Mouse (Mus musculus) small intestine, adult 2 months (tissue): Measurements from ENCODE around the gene Nup62. TPM values are rescaled to one million over a fixed set of nuclear protein-coding genes. Genes with fewer than 3 reads are reported as not detected.

Source experiments
- H3K27ac ChIP-seq: fragments of 200-500 bp; 2 replicates; pipeline ENCODE4 v1.5.1; 2012; ENCODE audit warnings: low read depth, low read length, control low read depth, inconsistent platforms; ENCODE audit not compliant: insufficient read depth
- H3K27me3 ChIP-seq: fragments of 200-500 bp; 2 replicates; pipeline ENCODE4 v1.6.1; 2012; ENCODE audit warnings: mild to moderate bottlenecking, moderate library complexity, low read length, inconsistent platforms; ENCODE audit not compliant: control insufficient read depth, insufficient read depth
- H3K36me3 ChIP-seq: fragments of 200-500 bp; 2 replicates; pipeline ENCODE4 v1.6.1; 2012; ENCODE audit warnings: mild to moderate bottlenecking, low read length, control low read depth, inconsistent platforms; ENCODE audit not compliant: control insufficient read depth, insufficient read depth
- H3K4me1 ChIP-seq: fragments of 200-500 bp; 2 replicates; pipeline ENCODE4 v1.6.1; 2012; ENCODE audit warnings: low read length, inconsistent platforms, mixed read lengths; ENCODE audit not compliant: control insufficient read depth, insufficient read depth, insufficient read length
- H3K4me3 ChIP-seq: fragments of 200-500 bp; 2 replicates; pipeline ENCODE4 v1.5.1; 2012; ENCODE audit warnings: low read depth, mild to moderate bottlenecking, control low read depth, inconsistent platforms, low read length, moderate library complexity
- CTCF ChIP-seq: fragments of 200-500 bp; IDR thresholded peaks from 2 replicates; pipeline ENCODE4 v1.5.1; 2012; ENCODE audit warnings: low read depth, mild to moderate bottlenecking, control low read depth, inconsistent platforms, low read length, moderate library complexity, mixed read lengths; ENCODE audit not compliant: insufficient replicate concordance, insufficient read length; ENCODE audit errors: extremely low read depth
- POLR2A ChIP-seq: fragments of 200-500 bp; IDR thresholded peaks from 2 replicates; pipeline ENCODE4 v1.6.1; 2012; ENCODE audit warnings: low read depth, mild to moderate bottlenecking, control low read depth, inconsistent platforms, low read length, moderate library complexity
- WGBS: fragments of 180-500 bp; shearing (Covaris S2); methylation state at CpG from one replicate; pipeline ENCODE4 v1.1.7; 2018; 5-methylcytosine and 5-hydroxymethylcytosine counted together
- polyA plus RNA-seq: library from polyadenylated mRNA; depleted of rRNA; stranded (reverse); fragments of >200 nt; gene quantifications from 2 replicates; pipeline ENCODE4 v1.2.3, GENCODE M21; 2012

Nup62 gene
- polyA plus RNA-seq, 1 experiment: 53.3 TPM

DNA sequence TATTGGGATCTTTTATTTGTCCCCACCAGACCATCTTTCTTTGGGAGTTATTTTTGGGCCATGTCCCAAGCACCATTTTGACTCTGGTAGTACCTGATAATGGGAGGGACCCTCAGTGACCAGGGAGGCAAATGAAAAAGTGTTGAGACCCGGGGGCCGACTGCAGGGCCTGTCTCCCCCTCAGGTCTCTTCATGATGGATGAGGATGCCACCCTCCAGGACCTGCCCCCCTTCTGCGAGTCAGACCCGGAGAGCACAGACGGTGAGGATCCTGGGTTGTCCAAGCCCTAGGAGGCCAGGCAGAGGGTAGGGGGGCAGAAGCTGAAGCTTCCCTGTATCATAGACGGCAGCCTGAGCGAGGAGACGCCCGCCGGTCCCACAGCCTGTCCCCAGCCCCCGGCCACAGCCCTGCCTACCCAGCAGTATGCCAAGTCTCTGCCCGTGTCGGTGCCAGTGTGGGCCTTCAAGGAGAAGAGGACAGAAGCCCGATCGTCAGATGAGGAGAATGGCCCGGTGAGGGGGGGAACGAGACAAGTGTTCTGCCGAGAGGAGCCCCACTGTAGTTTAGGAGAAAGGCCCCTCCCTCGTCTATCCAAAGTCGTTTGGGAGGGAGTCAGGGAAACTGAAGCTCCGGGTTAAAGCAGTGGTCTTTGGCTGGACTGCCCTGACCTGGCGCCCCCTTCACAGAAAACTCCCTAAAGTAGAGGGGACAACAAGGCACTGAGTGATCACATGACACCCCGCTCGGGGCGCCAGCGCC, 37.9 kb downstream of the Nup62 start:
- Histone ChIP-seq H3K4me1 (peaks cover 16% of the 10 kb centered on the region), H3K27me3 (no peaks in the 10 kb centered on the region), H3K27ac (peak overlapping the region; percentile 97), H3K36me3 (no peaks in the 10 kb centered on the region), H3K4me3 (peak overlapping the region; percentile 86)
- TF ChIP-seq POLR2A (no peak), CTCF (no peak)
- WGBS: 12% methylated on average over 26 of the region's 26 CpGs

DNA sequence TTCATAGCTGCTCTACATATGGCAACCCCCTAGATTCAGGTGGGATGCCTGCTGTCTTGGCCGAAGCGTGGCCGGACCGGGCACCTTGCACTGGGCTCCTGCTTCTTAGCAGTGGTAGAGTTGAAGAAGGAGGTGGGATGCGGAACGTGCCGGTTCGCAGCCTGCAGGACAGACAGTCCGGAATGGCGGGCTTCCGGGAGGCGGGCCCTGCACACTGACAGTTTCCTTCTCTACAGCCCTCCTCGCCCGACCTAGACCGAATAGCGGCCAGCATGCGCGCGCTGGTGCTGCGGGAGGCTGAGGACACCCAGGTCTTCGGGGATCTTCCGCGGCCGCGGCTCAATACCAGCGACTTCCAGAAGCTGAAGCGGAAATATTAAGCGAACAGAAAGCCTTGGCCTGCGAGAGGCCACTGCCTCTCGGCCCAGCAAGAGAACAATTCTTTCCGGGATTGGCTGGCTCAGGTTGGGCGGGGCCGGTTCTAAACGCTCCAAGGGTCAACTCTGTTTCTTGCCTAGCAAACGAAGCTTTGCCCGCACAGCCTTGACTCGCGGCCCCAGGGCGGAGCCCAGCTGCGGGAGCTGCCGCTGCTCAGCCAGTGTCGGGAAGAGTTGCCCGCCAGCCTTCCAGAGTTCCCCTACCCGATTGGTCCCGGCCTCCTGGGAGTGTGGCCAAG, 38.6 kb downstream of the Nup62 start:
- Histone ChIP-seq H3K4me1 (peaks cover 16% of the 10 kb centered on the region), H3K36me3 (no peaks in the 10 kb centered on the region), H3K27ac (peak overlapping the region; percentile 97), H3K27me3 (no peaks in the 10 kb centered on the region), H3K4me3 (peak overlapping the region; percentile 86)
- 0 out of 2 replicates have a peak, but pooled peaks have one; percentile 3 for TF ChIP-seq CTCF
- TF ChIP-seq POLR2A: peak; percentile 89
- WGBS: under 1% methylated on average over 45 of the region's 45 CpGs

DNA sequence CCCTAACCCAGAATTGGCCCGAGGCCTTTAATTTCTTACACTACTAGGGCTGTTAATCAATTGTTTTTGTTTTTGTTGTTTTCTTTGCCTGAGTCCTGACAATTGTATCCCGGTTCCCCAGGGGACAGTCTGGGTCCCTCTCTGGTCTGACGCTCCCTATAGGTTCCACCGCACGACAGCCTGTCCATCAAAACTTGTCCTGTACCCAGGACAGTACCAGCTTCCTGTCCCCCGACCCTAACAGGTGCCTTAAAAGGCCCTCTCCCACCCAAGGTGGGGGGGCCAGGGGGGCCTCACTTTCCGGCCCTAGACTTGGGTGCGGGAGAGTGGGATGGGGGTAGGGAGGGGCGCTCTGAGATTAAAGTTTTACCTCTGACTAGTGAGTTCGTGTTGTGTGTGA, 39.1 kb downstream of the Nup62 start:
- Histone ChIP-seq H3K4me1 (peaks cover 16% of the 10 kb centered on the region), H3K4me3 (peak overlapping the region; percentile 86), H3K27me3 (no peaks in the 10 kb centered on the region), H3K27ac (peak overlapping the region; percentile 97), H3K36me3 (no peaks in the 10 kb centered on the region)
- WGBS: 13% methylated on average over 10 of the region's 10 CpGs
- no peak for TF ChIP-seq POLR2A
- TF ChIP-seq CTCF: no peak

DNA sequence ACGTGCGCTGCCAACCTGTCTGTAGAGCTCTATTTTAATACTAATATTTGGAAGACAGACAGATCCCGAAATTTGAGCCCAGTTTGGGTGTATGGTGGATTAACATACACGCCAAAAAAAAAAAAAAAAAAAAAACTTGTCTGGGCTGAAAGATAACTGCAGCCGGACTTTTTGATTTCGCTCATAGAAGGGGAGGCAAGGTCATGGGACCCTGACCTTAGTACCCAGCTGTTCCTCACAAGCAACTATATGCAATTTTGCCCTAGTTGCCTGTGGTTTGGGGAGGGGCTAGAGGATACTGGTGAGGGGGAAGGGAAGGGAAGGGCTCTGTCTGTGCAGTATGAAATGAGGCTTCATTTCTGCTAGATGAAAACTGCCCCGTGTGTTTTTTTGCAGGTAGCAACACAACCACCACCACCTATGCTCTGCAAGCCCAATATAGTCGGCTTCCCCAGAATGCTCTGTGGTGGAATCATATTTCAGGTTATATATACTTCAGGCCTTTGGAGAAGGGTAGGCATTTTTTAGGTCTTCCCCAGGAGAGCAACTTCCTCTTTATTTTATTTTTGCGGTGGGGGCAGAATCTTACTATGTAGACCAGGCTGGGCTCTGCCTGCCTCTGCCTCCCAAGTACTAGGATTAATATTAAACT, 40.5 kb downstream of the Nup62 start:
- H3K4me1 ChIP-seq: peaks cover 11% of the 10 kb centered on the region

DNA sequence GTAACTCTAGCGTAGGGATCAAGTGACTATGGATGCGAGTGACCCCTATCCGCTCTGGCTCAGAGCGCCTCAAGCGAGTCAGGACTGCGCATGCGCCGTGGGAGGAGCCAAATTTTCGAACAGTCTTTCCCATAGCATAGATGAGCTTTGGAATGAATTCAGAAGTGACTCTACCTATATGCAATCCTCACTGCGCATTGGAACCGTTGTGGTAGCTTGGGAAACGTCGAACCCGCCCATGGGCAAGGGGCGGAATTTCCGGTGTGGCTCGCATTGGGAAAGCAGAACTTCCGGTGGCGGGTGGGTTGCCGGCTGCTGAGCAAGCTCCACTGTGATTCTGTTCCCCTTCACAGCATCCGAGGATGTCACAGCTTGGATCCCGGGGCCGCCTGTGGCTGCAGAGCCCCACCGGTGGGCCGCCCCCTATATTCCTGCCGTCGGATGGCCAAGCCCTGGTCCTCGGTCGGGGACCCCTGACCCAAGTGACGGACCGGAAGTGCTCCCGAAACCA, 41.2 kb downstream of the Nup62 start, which contains the start of gene Pnkp:
TSS of gene Pnkp (plus strand) at position 98 of the 511 bp plus-strand sequence.
- peaks cover 11% of the 10 kb centered on the region for H3K4me1 ChIP-seq
- H3K27ac ChIP-seq: peak within 1 kb of the TSS; percentile 61
- peaks cover 3% of the 10 kb centered on the region for H3K36me3 ChIP-seq
- H3K4me3 ChIP-seq: peak within 1 kb of the TSS; percentile 74
- TF ChIP-seq CTCF (no peak), POLR2A (0 out of 2 replicates have a peak, but pooled peaks have one; percentile 20)
- H3K27me3 ChIP-seq: no peaks in the 10 kb centered on the region
- under 1% methylated on average over 32 of the region's 32 CpGs for WGBS

More for the DNA sequence above, 40.5 kb downstream of the Nup62 start:
- Histone ChIP-seq H3K27me3 (no peaks in the 10 kb centered on the region), H3K4me3 (no peak overlapping the region), H3K27ac (peak overlapping the region; percentile 61), H3K36me3 (no peaks in the 10 kb centered on the region; the same call in 1 of the 2 replicates)
- 47% methylated on average over 9 of the region's 9 CpGs for WGBS
- TF ChIP-seq POLR2A (no peak), CTCF (no peak)

DNA sequence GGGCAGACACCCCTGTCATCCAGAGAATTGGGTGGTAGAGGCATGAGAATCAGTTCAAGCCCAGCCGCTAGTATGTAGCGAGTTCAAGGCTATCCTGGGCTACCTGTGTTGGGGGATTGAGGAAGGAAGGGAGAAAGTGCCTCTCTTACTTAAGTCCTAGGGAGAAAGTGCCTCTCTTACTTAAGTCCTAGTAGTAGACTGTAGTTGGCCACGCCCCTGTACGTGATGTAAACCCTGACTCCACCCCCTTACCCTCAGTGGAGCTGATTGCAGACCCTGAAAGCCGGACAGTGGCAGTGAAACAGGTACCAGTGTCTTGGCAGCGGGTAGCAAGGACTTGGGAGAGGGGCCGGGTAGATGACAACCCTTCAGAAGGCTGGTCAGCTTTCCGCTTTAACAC, 42.0 kb downstream of the Nup62 start:
- peak overlapping the region; percentile 74; the same call in 1 of the 2 replicates for H3K4me3 ChIP-seq
- no peak overlapping the region for H3K27ac ChIP-seq

DNA sequence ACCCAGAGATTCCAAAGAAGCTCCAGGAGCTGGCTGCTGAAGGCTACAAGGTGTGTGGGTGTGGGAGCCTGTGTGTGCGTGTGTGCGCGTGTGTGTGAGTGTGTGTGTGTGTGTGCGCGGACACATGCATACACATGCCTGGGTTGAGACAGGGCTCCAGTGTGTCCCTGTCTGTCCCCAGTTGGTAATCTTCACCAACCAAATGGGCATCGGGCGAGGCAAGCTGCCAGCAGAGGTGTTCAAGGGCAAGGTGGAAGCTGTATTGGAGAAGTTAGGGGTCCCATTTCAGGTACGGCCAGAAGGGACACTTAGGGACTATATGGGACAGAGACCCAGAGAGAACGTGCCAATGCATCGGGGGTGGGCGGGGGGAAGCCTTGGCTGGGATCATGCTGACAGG, 44.0 kb downstream of the Nup62 start:
- WGBS: 88% methylated on average over 11 of the region's 11 CpGs
- peaks cover 6% of the 10 kb centered on the region for H3K4me1 ChIP-seq
- peaks cover 30% of the 10 kb centered on the region for H3K36me3 ChIP-seq
- TF ChIP-seq POLR2A (no peak), CTCF (no peak)
- no peaks in the 10 kb centered on the region for H3K27me3 ChIP-seq
- H3K27ac ChIP-seq: no peak overlapping the region
- H3K4me3 ChIP-seq: no peak overlapping the region

More for the DNA sequence above, 42.0 kb downstream of the Nup62 start:
- H3K36me3 ChIP-seq: peaks cover 11% of the 10 kb centered on the region
- TF ChIP-seq POLR2A: no peak
- 29% methylated on average over 8 of the region's 8 CpGs for WGBS
- peaks cover 11% of the 10 kb centered on the region for H3K4me1 ChIP-seq
- no peaks in the 10 kb centered on the region for H3K27me3 ChIP-seq
